ENCODE assay signal across 12 mouse cellular contexts in genomic region chr9:13874359-13874758, GRCm38 (mm10). TPM values are rescaled to one million over a fixed set of nuclear protein-coding genes. Genes with fewer than 3 reads are reported as not detected.
DNase-seq lines count a peak whose midpoint lies in the region; ATAC-seq and TF ChIP-seq lines count a peak whose summit lies in the region.
"Had no signal": no experiment of that assay in that cellular context is flagged by ENCODE, and none has a peak within 500 bp of the region (broad histone marks: within the 10 kb centered on the region; RNA-seq: fewer than 3 reads in every experiment).

No protein-coding gene starts in this region.

- TF ChIP-seq CTCF in gastrocnemius, adult 2 months (IDR thresholded peaks at IDR 0.05): peak; percentile 37; the same call in 1 of the 2 replicates
- TF ChIP-seq CTCF in spleen, adult 2 months (IDR thresholded peaks at IDR 0.05; ENCODE audit: extremely low read depth, insufficient read depth, insufficient read length, insufficient replicate concordance): peak; percentile 16; the same call in 1 of the 2 replicates
- TF ChIP-seq CTCF in stomach, postnatal 0 days (IDR thresholded peaks at IDR 0.05; ENCODE audit: low read depth): peak; percentile 65

- H3K4me3 ChIP-seq in gastrocnemius, adult 2 months: no peak overlapping the region
- H3K4me3 ChIP-seq in spleen, adult 2 months (ENCODE audit: extremely low read depth, insufficient read depth, insufficient read length): no peak overlapping the region
- no peak overlapping the region for H3K4me3 ChIP-seq in stomach, postnatal 0 days (ENCODE audit: low read depth, low read length)
- H3K4me3 ChIP-seq: limb, embryonic 13.5 days had no signal

- ATAC-seq in stomach, postnatal 0 days (ENCODE audit: low FRiP score, low TSS enrichment): 0 out of 2 replicates have a peak, but pooled peaks have one; percentile 15
- ATAC-seq in monocyte, adult 5-6 weeks (replicated peaks; ENCODE audit: insufficient number of reproducible peaks, low FRiP score, low TSS enrichment, poor library complexity, severe bottlenecking): no peak
- ATAC-seq: midbrain, embryonic 16.5 days had no signal

- H3K36me3 ChIP-seq in spleen, adult 2 months (ENCODE audit: control insufficient read depth, insufficient read depth, low read length): no peaks in the 10 kb centered on the region
- H3K36me3 ChIP-seq in stomach, postnatal 0 days (ENCODE audit: control insufficient read depth, insufficient read depth, low read length): no peaks in the 10 kb centered on the region
- H3K36me3 ChIP-seq: limb, embryonic 13.5 days had no signal

- H3K4me1 ChIP-seq in spleen, adult 2 months (ENCODE audit: control insufficient read depth, insufficient read depth, insufficient read length): no peaks in the 10 kb centered on the region
- H3K4me1 ChIP-seq in stomach, postnatal 0 days (replicated peaks; ENCODE audit: control insufficient read depth, insufficient read depth): no peaks in the 10 kb centered on the region
- H3K4me1 ChIP-seq: limb, embryonic 13.5 days had no signal

- intact Hi-C loops in gastrocnemius, adult 2 months (cut with DNase I): no loop called here

- no peaks in the 10 kb centered on the region for H3K9me3 ChIP-seq in stomach, postnatal 0 days (ENCODE audit: control insufficient read depth, low read length)
- H3K9me3 ChIP-seq: limb, embryonic 13.5 days had no signal

- no peak for TF ChIP-seq POLR2A in spleen, adult 2 months (IDR thresholded peaks at IDR 0.05; ENCODE audit: low read depth, low read length)

- no peak for TF ChIP-seq EP300 in stomach, postnatal 0 days (optimal IDR thresholded peaks at IDR 0.05)

- 0 out of 2 replicates have a peak, but pooled peaks cover 2% of the 10 kb centered on the region for H3K27me3 ChIP-seq in spleen, adult 2 months (ENCODE audit: control insufficient read depth, insufficient read depth, low read length)
- H3K27me3 ChIP-seq in stomach, postnatal 0 days (ENCODE audit: control insufficient read depth, insufficient read depth, low read length): no peaks in the 10 kb centered on the region
- H3K27me3 ChIP-seq: limb, embryonic 13.5 days had no signal

- H3K4me2 ChIP-seq in stomach, postnatal 0 days (replicated peaks; ENCODE audit: low read depth): no peak overlapping the region
- H3K4me2 ChIP-seq: heart, embryonic 11.5 days; limb, embryonic 13.5 days had no signal

- 42% methylated on average over 2 of the region's 2 CpGs for WGBS in spleen, adult 2 months
- 36% methylated on average over 2 of the region's 2 CpGs for WGBS in stomach, postnatal 0 days

- DNase-seq in gastrocnemius, adult 2 months: no peak
- DNase-seq in gastrocnemius, adult 18-20 months (ENCODE audit: low spot score): no peak
- DNase-seq in spleen, adult 2 months (ENCODE audit: low read depth in 1 of 2, low spot score in 2 of 2): no peak
- no peak for DNase-seq in spleen, postnatal 36 days (ENCODE audit: low spot score in 2 of 2)
- DNase-seq in embryo, embryonic 9.5 days (ENCODE audit: extremely low spot score): peak; percentile 28
- no peak for DNase-seq in stomach, postnatal 0 days (ENCODE audit: low spot score)
- no peak for DNase-seq in frontal cortex, postnatal 25 days (ENCODE audit: low spot score in 2 of 2)
- DNase-seq: kidney, adult 18-20 months had no signal

- no peak overlapping the region for H3K9ac ChIP-seq in stomach, postnatal 0 days (ENCODE audit: low read length)
- H3K9ac ChIP-seq: limb, embryonic 13.5 days had no signal

- H3K27ac ChIP-seq in gastrocnemius, adult 2 months: no peak overlapping the region
- H3K27ac ChIP-seq in spleen, adult 2 months (ENCODE audit: insufficient read depth, low read length): no peak overlapping the region
- H3K27ac ChIP-seq in stomach, postnatal 0 days (replicated peaks): no peak overlapping the region
- H3K27ac ChIP-seq: limb, embryonic 13.5 days had no signal

RNA-seq across cellular contexts. Expression of gene Fam76b, which starts 46.8 kb away (rescaled TPM):
- total RNA-seq in gastrocnemius, adult 2 months (2021): 1 to 10 TPM; 4.9 to 5.3 TPM
- 1 to 10 TPM; 3.6 to 4.1 TPM for total RNA-seq in gastrocnemius, adult 18-20 months (2021)
- polyA plus RNA-seq in spleen, adult 2 months (2012; rRNA removed): 8.5 and 19.2 TPM in 2 replicates
- polyA plus RNA-seq in stomach, postnatal 0 days (2015; fragmentation: Nextera tagmentation; extraction: Ambion mirVana): 11.0 and 11.5 TPM in 2 replicates
- total RNA-seq in monocyte, adult 5-6 weeks (2017): 107 to 123 TPM (median 121 TPM) in 3 replicates

RNA-seq across cellular contexts. Expression of gene Cep57, which starts 47.5 kb away (rescaled TPM):
- total RNA-seq in gastrocnemius, adult 2 months (2021): 1 to 10 TPM; 5.7 to 7.0 TPM
- total RNA-seq in gastrocnemius, adult 18-20 months (2021): 1 to 10 TPM; 4.4 to 4.9 TPM
- 8.5 and 10.1 TPM in 2 replicates for polyA plus RNA-seq in spleen, adult 2 months (2012; rRNA removed)
- 24.0 and 26.1 TPM in 2 replicates for polyA plus RNA-seq in stomach, postnatal 0 days (2015; fragmentation: Nextera tagmentation; extraction: Ambion mirVana)
- total RNA-seq in monocyte, adult 5-6 weeks (2017): 51.4 to 62.9 TPM (median 54.6 TPM) in 3 replicates

Comparison
In these comparisons a context has a peak if more than half of its experiments do, and no peak if none do; other contexts are left out.
1. RNA of gene Fam76b, which starts 46.8 kb away (total RNA-seq): 107 to 123 TPM in monocyte, adult 5-6 weeks; 4.9 to 5.3 TPM in gastrocnemius, adult 2 months and 3.6 to 4.1 TPM in gastrocnemius, adult 18-20 months; every median in the first group is over 10 times any median in the second.
2. Peak in every context shown above with its lines, with median percentiles within 50 percentile points of each other: CTCF ChIP-seq.